Mouse (Mus musculus): ENCODE measurements around the gene Stk11ip. TPM values are rescaled to one million over a fixed set of nuclear protein-coding genes. Genes with fewer than 3 reads are reported as not detected.

Gene Stk11ip
- polyA plus RNA-seq, 1 experiment from 2014 or later: 20.1 TPM

Other genes starting within 250 kb of the Stk11ip start
- gene Resp18, start 243.1 kb upstream of the Stk11ip start, polyA plus RNA-seq (2015; fragmentation: Nextera tagmentation; extraction: Ambion mirVana): 203 and 214 TPM in 2 replicates
- 140 and 145 TPM in 2 replicates for gene Dnpep, start 203.5 kb upstream of the Stk11ip start, polyA plus RNA-seq (2015; fragmentation: Nextera tagmentation; extraction: Ambion mirVana)
- 1.1 and 1.7 TPM in 2 replicates for gene Des, start 161.2 kb upstream of the Stk11ip start, polyA plus RNA-seq (2015; fragmentation: Nextera tagmentation; extraction: Ambion mirVana)
- gene Speg, start 146.2 kb upstream of the Stk11ip start, polyA plus RNA-seq (2015; fragmentation: Nextera tagmentation; extraction: Ambion mirVana): 22.4 and 25.0 TPM in 2 replicates
- gene Gmppa, start 85.6 kb upstream of the Stk11ip start, polyA plus RNA-seq (2015; fragmentation: Nextera tagmentation; extraction: Ambion mirVana): 73.8 and 79.0 TPM in 2 replicates
- gene Asic4, start 71.1 kb upstream of the Stk11ip start, polyA plus RNA-seq (2015; fragmentation: Nextera tagmentation; extraction: Ambion mirVana): 21.2 and 22.8 TPM in 2 replicates
- 46.1 and 53.4 TPM in 2 replicates for gene Chpf, start 42.2 kb upstream of the Stk11ip start, polyA plus RNA-seq (2015; fragmentation: Nextera tagmentation; extraction: Ambion mirVana)
- gene Tmem198, start 42.0 kb upstream of the Stk11ip start, polyA plus RNA-seq (2015; fragmentation: Nextera tagmentation; extraction: Ambion mirVana): 45.2 and 49.9 TPM in 2 replicates
- gene Obsl1, start 15.1 kb upstream of the Stk11ip start, polyA plus RNA-seq (2015; fragmentation: Nextera tagmentation; extraction: Ambion mirVana): 28.1 and 34.9 TPM in 2 replicates
- 17.4 and 22.4 TPM in 2 replicates for gene Inha, start 14.5 kb upstream of the Stk11ip start, polyA plus RNA-seq (2015; fragmentation: Nextera tagmentation; extraction: Ambion mirVana)
- gene Slc4a3, start 24.7 kb downstream of the Stk11ip start, polyA plus RNA-seq (2015; fragmentation: Nextera tagmentation; extraction: Ambion mirVana): 72.4 and 77.2 TPM in 2 replicates